Mouse (Mus musculus): ENCODE data around the gene Cd6.

Cd6 gene

GRCm38 (mm10) chr19:10829436-10830175 is at the start of gene Cd6:
Cd6 (minus strand) TSS chr19:10830058.
- DNase-seq, result no peak

DNA sequence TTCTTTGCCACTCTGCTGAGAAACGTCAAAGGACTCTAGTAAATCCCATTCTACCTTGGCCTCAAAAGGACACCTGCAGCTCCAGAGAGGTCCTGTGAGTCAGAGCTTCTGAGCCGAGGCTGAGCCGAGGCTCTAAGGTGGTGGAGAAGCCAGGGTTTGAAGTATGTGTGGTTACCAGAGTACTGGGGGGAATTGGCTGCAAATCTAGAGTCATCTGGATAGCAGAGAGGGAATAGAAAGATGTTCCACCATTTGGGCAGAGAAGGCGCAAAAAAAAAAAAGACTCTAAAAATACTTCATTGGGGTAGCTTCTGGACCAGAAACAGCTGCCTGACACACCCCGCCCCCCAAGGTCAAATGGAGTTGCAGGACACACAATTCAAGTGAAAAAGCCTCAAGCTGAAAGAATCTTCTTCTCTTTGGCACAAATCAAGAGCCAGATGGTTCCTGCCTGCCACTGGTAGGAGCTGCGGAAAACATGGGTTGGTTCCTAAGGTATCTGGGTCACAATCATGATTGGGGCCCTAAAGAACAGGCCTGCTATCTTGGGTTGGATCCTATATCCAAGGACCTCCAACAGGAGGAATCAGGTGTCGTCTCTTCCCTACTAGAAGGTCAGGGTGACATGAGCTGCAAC is 48.5 kb upstream of the Cd6 start:
- no peak for DNase-seq

- peak in 1 of 2 experiments; percentile 19 for DNase-seq
Observed at GRCm38 (mm10) chr19:10871328-10871961, 41.6 kb upstream of the Cd6 start.

- no peak for DNase-seq
Observed at GRCm38 (mm10) chr19:10870676-10871075, 40.8 kb upstream of the Cd6 start.

GRCm38 (mm10) chr19:10869886-10870527 is 40.1 kb upstream of the Cd6 start, which contains the start of gene Tmem132a:
Tmem132a (minus strand) TSS chr19:10869940.
- peak; percentile 35 to 38 for DNase-seq

DNA sequence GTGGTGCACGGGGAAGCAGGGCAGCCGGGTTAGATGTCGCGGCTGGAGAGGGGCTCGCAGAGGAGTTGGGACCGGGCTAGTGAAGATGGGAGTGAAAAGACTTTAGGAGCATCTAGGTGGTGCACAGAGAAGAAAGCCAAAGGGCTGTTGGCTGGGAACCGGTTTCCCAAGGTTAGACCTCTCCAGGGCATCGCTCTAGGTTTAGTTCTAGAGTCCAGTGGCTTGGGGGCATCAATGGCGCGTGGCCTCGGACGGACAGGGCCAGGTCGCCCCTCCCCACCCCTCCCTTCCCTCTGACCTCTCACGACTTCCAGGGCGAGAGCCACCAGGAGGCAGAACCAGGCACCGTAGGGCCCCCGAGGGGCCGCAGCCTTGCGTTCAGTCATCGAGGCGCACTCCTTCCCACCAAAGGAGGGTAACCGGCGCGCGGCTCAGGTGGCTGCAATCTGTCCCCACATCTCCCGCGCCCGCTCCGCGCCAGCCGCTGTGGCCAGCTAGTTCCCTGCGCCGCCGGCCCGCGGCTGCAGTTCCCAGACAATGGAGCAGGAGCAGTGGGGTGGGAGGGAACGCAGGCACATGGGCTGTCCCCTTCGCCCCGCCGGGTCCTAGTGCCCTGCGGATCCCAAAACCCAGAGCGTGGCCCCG is 39.5 kb upstream of the Cd6 start:
- peak; percentile 82 to 86 for DNase-seq

- no peak for DNase-seq
Observed at GRCm38 (mm10) chr19:10868623-10869141, 38.8 kb upstream of the Cd6 start.

DNA sequence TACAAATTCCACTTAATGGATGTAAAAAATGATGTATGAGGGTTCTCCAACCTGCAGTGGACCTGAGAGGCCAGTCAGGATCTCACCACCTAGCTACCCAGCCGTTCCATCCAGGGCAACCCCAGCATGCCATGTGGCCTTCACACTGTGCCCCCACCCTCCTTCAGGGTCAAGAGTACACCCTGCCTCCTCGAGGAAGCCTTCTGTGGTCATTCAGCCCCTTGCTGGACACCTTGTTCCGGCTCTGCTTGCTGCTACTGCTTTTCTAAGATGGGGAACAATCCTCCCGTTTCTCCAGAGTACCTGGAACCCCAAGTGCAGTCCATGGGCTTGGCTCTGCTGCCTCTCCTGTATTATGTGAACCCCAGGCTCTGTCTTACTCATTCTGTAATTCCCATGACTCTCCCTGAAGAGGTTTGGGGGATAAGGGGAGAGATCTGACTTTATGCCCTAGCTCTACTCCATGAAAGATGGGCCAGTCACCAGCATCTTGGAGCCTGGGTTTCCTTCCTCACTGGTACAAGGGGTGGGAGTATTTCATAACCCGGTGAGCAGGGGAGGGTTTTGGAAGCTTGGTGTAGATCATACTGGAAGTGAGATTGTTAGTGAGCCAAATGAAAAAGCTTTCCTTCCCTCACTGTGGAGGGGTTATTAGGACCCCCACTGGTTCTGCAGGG is 38.2 kb upstream of the Cd6 start:
- no peak for DNase-seq

DNA sequence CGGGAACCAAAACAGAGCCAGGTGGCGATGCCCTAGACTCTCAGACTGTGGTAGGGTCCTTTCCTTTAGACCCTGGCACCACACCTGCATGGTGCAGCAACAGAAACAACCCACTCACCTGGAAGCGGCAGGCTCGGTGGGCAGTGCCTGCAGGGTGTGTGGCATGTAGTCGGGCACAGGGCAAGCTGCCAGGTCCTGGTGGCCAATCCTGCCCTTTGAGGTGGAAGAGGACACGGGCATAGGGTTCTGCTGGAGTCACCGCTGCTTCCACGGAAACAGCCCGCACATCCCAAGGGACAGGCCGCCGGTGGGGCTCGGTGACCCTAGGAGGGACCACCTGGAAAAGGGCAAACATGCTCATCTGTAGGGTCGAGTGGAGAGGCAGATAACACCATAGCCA is 36.5 kb upstream of the Cd6 start:
- no peak for DNase-seq

DNA sequence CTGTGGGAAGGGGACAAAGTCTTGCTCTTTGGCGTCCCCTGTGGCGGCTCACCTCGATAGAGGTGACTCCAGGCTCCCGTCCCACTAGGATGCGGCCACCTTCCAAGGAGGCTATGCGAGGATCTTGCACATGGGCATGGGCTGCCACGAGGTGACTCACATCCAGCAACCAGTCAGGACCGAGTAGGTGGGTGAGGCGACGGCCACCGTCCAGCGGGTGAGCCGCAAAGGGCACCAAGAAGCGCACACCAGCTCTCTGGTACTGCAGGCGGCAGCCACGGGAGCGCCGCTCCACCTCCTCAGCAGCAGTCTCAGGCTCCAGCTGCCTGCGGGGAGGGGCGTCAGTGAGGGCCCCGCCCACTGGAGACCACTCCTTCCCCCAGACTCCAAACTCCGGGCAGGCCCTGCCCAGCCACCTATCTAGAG is 30.2 kb upstream of the Cd6 start:
- no peak for DNase-seq

GRCm38 (mm10) chr19:10856520-10856919 is 26.7 kb upstream of the Cd6 start:
- DNase-seq, result no peak

DNA sequence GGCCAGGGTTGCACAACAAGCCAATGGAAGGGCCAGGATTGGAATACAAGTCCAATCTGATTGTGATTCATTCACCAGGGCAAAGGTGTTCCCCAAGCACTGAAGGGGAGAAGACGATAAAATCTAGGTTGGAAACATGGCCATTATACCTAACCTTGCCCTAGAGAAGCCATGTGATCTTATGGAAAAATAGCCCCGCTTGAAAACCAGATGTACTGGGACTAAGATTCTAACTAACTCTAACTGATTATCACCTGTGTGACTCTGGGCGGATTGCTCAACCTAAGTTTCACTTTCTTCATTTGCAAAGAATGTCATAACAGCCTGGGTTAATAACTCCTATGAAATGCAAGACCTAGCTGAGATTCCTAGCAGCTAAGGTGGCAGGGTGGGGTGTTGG is 25.6 kb upstream of the Cd6 start:
- DNase-seq, result no peak

DNA sequence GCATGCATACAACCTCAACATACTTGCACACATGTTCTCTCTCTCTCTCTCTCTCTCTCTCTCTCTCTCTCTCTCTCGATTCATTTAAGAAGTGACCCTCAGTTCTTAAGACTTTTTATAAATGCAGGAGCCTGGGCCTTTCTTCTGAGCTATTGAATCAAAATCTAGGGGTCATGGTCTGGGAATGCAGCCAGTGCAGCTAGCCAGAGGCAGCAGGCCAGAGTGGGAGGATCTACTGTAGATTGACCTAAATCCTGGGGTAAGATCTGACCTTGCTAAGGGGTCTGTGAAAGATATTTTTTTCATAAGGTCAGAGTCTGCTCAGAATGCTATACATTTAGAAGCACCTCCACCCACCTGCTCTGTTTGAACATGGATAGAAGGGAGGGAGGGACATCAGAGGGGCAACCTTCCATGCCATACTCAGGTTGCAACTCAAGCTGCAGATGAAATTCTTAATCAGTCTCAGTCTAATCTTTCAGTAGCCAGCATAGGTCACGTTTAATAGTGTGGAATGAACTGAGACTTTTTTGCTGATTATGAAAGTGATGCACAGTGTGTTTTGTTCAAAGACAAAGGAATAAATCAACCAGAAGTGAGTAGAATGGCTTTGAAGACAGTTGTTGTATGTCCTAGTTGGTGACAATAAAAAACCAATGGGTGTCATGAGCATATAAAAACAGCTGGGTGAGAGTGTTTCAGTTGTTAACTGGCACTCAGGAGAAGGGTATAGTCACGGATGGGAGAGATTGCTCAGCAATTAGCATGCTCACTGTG is 17.6 kb upstream of the Cd6 start:
- peak; percentile 55 to 68 for DNase-seq

DNA sequence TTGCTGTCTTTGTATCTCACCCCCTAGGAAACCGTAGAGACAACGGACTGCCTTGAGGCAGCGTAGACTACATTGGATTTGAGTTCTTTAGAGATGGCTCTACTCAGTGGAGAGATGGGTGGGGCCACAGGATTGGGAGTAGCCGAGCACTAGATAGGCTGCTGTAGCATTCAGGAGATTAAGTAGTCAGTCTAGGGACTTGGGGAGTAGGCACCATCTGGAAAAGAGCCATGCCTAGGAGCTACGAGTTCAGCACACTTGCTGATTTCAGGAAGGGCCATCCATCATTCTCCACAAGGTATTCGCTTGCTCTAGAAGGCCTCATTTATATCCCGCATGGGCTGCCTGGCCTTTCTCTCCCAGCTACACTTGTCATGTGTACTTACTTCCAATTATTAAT is 16.3 kb upstream of the Cd6 start:
- no peak for DNase-seq

DNA sequence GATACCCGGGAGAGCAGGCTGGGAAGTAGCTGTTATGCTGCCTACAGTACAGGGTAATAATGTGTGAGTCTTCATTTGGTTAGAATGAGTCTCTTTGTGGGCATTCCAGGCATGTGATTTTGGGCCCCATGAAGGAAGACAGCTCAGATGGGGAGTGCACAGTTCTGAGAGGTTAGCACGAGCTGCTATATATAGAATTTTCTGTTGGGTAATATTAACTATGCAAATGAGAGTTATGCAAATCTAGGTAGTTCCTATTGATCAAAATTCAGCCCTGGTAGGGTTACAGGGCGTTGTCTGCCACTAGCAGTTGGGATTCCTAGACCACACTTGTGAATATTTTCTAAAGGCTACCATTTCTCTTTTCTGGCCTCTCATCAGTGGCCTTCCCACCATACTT is 15.6 kb upstream of the Cd6 start:
- DNase-seq, result no peak

- no peak for DNase-seq
Observed at GRCm38 (mm10) chr19:10844206-10844605, 14.3 kb upstream of the Cd6 start.

- DNase-seq, result peak in 1 of 2 experiments; percentile 24
Observed at GRCm38 (mm10) chr19:10842914-10843313, 13.1 kb upstream of the Cd6 start.

- DNase-seq, result peak; percentile 44 to 51
Observed at GRCm38 (mm10) chr19:10841721-10842626, 12.1 kb upstream of the Cd6 start.

DNA sequence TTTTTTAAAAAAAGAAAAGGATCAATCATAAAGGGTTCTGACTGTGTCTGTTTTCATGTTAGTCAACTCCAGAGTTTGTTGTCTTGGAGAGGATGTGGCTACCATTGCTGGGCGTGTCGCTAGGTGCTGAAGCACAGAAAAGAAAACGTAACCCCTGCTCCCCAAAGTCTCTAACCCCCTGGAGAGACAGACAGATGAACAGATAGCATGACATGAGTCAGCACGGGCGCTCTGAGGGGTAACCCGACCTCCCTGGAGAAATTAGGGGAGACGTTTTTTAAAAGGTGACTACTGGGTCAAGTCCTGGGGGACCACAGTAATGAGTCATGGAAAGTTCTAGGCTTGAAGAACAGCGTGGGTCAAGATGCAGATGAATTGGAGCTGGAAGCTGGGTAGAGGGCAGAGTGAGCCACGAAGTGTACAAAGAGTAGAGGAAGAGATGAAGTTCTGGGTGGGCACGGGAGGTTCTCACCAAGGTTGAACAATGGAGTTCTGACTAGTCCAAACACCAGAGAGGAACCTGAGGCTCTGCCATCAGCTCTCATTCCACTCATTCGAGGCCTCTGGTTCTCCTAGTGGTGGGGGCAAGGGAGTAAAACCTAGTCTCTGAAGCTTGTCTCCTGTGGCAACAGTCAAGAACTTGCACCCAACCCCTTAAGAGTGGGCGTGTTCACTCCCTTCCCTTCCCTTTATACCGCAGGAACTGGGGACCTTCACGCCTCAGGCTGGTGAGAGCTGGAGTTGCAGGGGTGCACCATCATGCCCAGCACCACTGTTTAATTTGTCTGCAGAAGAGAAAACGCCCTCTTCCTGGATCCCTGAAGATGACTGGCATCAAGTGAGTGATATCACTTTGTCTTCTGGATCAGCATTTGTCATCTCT is 9.4 kb upstream of the Cd6 start, which contains the start of gene Slc15a3:
Slc15a3 (plus strand) TSS at position 718 of the 883 bp plus-strand sequence.
- DNase-seq, result no peak
